Mouse (Mus musculus): ENCODE results near the gene Scnm1. TPM values are rescaled to one million over a fixed set of nuclear protein-coding genes. Genes with fewer than 3 reads are reported as not detected.

Scnm1 gene
- 10 to 100 TPM; 67.3 to 70.8 TPM for total RNA-seq (2023)

GRCm38 (mm10) chr3:95133680-95134101 lies at the start of gene Scnm1, which contains the start of gene Lysmd1:
TSS of gene Scnm1 (minus strand) at chr3:95134011.
TSS of gene Lysmd1 (plus strand) at chr3:95134088.

GRCm38 (mm10) chr3:95159987-95160963 lies 26.5 kb upstream of the Scnm1 start, which contains the start of gene Sema6c:
TSS of gene Sema6c (plus strand) at chr3:95160457.

GRCm38 (mm10) chr3:95141952-95142616 lies 8.3 kb upstream of the Scnm1 start, which contains the start of gene Tnfaip8l2:
TSS of gene Tnfaip8l2 (minus strand) at chr3:95142360.

GRCm38 (mm10) chr3:95124246-95124645 lies 9.6 kb downstream of the Scnm1 start, which contains the start of gene Tmod4:
TSS of gene Tmod4 (plus strand) at chr3:95124476.

GRCm38 (mm10) chr3:95110911-95111726 lies 22.7 kb downstream of the Scnm1 start, which contains the start of gene Vps72:
TSS of gene Vps72 (plus strand) at chr3:95111022.

GRCm38 (mm10) chr3:95106338-95107117 lies 27.3 kb downstream of the Scnm1 start, which contains the start of gene Pip5k1a:
TSS of gene Pip5k1a (minus strand) at chr3:95106930.

Other genes starting within 250 kb of the Scnm1 start
- gene Psmb4, start 247.1 kb downstream of the Scnm1 start, total RNA-seq (2023) = 100 to 1,000 TPM; 184 to 186 TPM
- gene Selenbp1, start 201.0 kb downstream of the Scnm1 start, total RNA-seq (2023) = 10 to 100 TPM; 29.7 to 30.8 TPM
- gene Rfx5, start 179.9 kb downstream of the Scnm1 start, total RNA-seq (2023) = 10 to 100 TPM; 36.3 to 41.9 TPM
- 10 to 100 TPM; 42.7 to 59.0 TPM for gene Pi4kb, start 159.3 kb downstream of the Scnm1 start, total RNA-seq (2023)
- 10 to 100 TPM; 30.1 to 45.2 TPM for gene Zfp687, start 118.6 kb downstream of the Scnm1 start, total RNA-seq (2023)
- gene Psmd4, start 91.4 kb downstream of the Scnm1 start, total RNA-seq (2023) = 100 to 1,000 TPM; 114 to 127 TPM
- 10 to 100 TPM; 23.3 to 23.8 TPM for gene Pip5k1a, start 27.1 kb downstream of the Scnm1 start, total RNA-seq (2023)
- 10 to 100 TPM; 39.0 to 47.0 TPM for gene Vps72, start 23.0 kb downstream of the Scnm1 start, total RNA-seq (2023)
- gene Tmod4, start 9.5 kb downstream of the Scnm1 start, total RNA-seq (2023) = 1 to 10 TPM; 1.0 to 2.3 TPM
- 1 to 10 TPM; 1.9 to 2.0 TPM for gene Lysmd1, start 77 bp upstream of the Scnm1 start, total RNA-seq (2023)
- gene Tnfaip8l2, start 8.3 kb upstream of the Scnm1 start, total RNA-seq (2023) = 100 to 1,000 TPM; 119 to 126 TPM
- under 1 TPM; 0.34 to 0.61 TPM for gene Sema6c, start 26.4 kb upstream of the Scnm1 start, total RNA-seq (2023)
- gene Gabpb2, start 83.9 kb upstream of the Scnm1 start, total RNA-seq (2023) = 10 to 100 TPM; 42.6 to 48.5 TPM
- gene Cdc42se1, start 94.7 kb upstream of the Scnm1 start, total RNA-seq (2023) = 100 to 1,000 TPM; 244 to 259 TPM
- 1 to 10 TPM; 5.6 to 5.7 TPM for gene Mllt11, start 98.2 kb upstream of the Scnm1 start, total RNA-seq (2023)
- gene Gm128, start 107.6 kb upstream of the Scnm1 start, total RNA-seq (2023) = under 1 TPM in 1 of 2 experiments, not detected in 1; 0.43 TPM
- gene Bnipl, start 117.2 kb upstream of the Scnm1 start, total RNA-seq (2023) = not detected
- 10 to 100 TPM; 37.3 to 42.4 TPM for gene Mindy1, start 147.3 kb upstream of the Scnm1 start, total RNA-seq (2023)
- gene Prune1, start 148.1 kb upstream of the Scnm1 start, total RNA-seq (2023) = 10 to 100 TPM in 1 of 2 experiments, 1 to 10 TPM in 1; 9.9 to 10.5 TPM
- gene Anxa9, start 173.2 kb upstream of the Scnm1 start, total RNA-seq (2023) = 1 to 10 TPM; 2.5 to 3.0 TPM
- 100 to 1,000 TPM; 131 to 142 TPM for gene Cers2, start 180.8 kb upstream of the Scnm1 start, total RNA-seq (2023)
- gene Setdb1, start 223.2 kb upstream of the Scnm1 start, total RNA-seq (2023) = 10 to 100 TPM; 25.5 to 30.8 TPM